Mouse (Mus musculus) forebrain, embryonic 12.5 days (tissue): ENCODE results near the gene Rnaset2a. TPM values are rescaled to one million over a fixed set of nuclear protein-coding genes. Genes with fewer than 3 reads are reported as not detected.
"Not testable (repeated sequence)": the region's sequence is repeated elsewhere in the genome, so short reads cannot be mapped to it uniquely, and the experiment has no call there.

Experiments used
- ATAC-seq: fragments of 200-750 bp; cut with Nextera tagmentation; 2 replicates; pipeline ENCODE4 v1.8.0; 2017; ENCODE audit warnings: moderate TSS enrichment; ENCODE audit not compliant: low FRiP score
- H3K27ac ChIP-seq: fragments of 300-500 bp; sonication (generic); 2 replicates; pipeline ENCODE4 v1.5.1; 2016; ENCODE audit warnings: mild to moderate bottlenecking
- H3K27me3 ChIP-seq: fragments of 300-500 bp; sonication (generic); 2 replicates; pipeline ENCODE4 v1.6.1; 2016; ENCODE audit warnings: mild to moderate bottlenecking
- H3K36me3 ChIP-seq: fragments of 300-500 bp; sonication (generic); replicated peaks from 2 replicates; pipeline ENCODE4 v1.6.1; 2016; ENCODE audit warnings: mild to moderate bottlenecking
- H3K4me1 ChIP-seq: fragments of 300-500 bp; sonication (generic); 2 replicates; pipeline ENCODE4 v1.6.1; 2016
- H3K4me2 ChIP-seq: fragments of 300-500 bp; sonication (generic); 2 replicates; pipeline ENCODE4 v1.6.1; 2016; ENCODE audit warnings: mild to moderate bottlenecking, moderate library complexity
- H3K4me3 ChIP-seq: fragments of 300-500 bp; sonication (generic); replicated peaks from 2 replicates; pipeline ENCODE4 v1.5.1; 2016; ENCODE audit warnings: mild to moderate bottlenecking
- H3K9ac ChIP-seq: fragments of 300-500 bp; sonication (generic); 2 replicates; pipeline ENCODE4 v1.6.1; 2016; ENCODE audit warnings: mild to moderate bottlenecking
- H3K9me3 ChIP-seq: fragments of 300-500 bp; sonication (generic); 2 replicates; pipeline ENCODE4 v1.6.1; 2016
- WGBS: fragments of 180-500 bp; shearing (Covaris S2); methylation state at CpG from one replicate; pipeline ENCODE4 v1.1.7; 2016; 5-methylcytosine and 5-hydroxymethylcytosine counted together
- polyA plus RNA-seq: library from polyadenylated mRNA; unstranded; fragments of >200 nt; fragmentation: Nextera tagmentation; extraction: Ambion mirVana; gene quantifications from 2 replicates; pipeline ENCODE4 v1.2.1, GENCODE M21; 2016

Rnaset2a gene
- polyA plus RNA-seq, 1 experiment from 2014 or later, result 14.6 TPM

- not testable (repeated sequence) for H3K9me3 ChIP-seq, H3K36me3 ChIP-seq, H3K4me3 ChIP-seq, H3K4me2 ChIP-seq, H3K27ac ChIP-seq, H3K9ac ChIP-seq, H3K27me3 ChIP-seq, ATAC-seq, H3K4me1 ChIP-seq
- WGBS, result 100% methylated on average over 1 of the region's 7 CpGs
Measured at GRCm38 (mm10) chr17:8128326-8128993, 19.4 kb downstream of the Rnaset2a start.

GRCm38 (mm10) chr17:8124586-8124985 lies 23.3 kb downstream of the Rnaset2a start:
- H3K9ac ChIP-seq, H3K36me3 ChIP-seq, ATAC-seq, H3K4me2 ChIP-seq, H3K27ac ChIP-seq, H3K9me3 ChIP-seq, H3K27me3 ChIP-seq, H3K4me3 ChIP-seq, H3K4me1 ChIP-seq: not testable (repeated sequence)
- 92% methylated on average over 3 of the region's 6 CpGs for WGBS

GRCm38 (mm10) chr17:8122974-8123373 lies 24.9 kb downstream of the Rnaset2a start:
- not testable (repeated sequence) for H3K4me2 ChIP-seq, H3K36me3 ChIP-seq, H3K27me3 ChIP-seq, H3K4me1 ChIP-seq, H3K27ac ChIP-seq, ATAC-seq, H3K9me3 ChIP-seq, H3K9ac ChIP-seq, H3K4me3 ChIP-seq
- no CpG with 5 or more reads among the region's 3 CpGs for WGBS

DNA sequence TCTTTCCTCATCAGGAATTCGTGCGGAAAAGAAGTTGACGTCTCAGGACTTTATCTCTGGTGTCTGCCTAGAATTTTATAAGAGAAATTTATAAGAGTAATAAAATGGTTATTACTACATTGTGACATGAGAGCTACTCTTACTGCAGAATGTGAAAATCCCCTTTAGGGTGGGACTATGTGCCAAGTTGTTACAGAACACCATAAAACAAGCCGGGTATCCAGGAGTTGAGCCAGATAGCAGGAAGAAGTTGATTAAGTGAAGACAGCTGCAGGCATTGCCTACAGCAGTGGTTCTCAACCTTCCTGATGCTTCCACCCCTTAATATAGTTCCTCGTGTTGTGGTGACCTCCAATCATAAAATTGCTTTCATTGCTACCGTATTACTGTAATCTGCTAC lies 31.0 kb downstream of the Rnaset2a start:
- no CpG with 5 or more reads among the region's 6 CpGs for WGBS
- not testable (repeated sequence) for ATAC-seq, H3K9ac ChIP-seq, H3K27ac ChIP-seq, H3K4me3 ChIP-seq, H3K36me3 ChIP-seq, H3K4me2 ChIP-seq, H3K9me3 ChIP-seq, H3K27me3 ChIP-seq, H3K4me1 ChIP-seq

DNA sequence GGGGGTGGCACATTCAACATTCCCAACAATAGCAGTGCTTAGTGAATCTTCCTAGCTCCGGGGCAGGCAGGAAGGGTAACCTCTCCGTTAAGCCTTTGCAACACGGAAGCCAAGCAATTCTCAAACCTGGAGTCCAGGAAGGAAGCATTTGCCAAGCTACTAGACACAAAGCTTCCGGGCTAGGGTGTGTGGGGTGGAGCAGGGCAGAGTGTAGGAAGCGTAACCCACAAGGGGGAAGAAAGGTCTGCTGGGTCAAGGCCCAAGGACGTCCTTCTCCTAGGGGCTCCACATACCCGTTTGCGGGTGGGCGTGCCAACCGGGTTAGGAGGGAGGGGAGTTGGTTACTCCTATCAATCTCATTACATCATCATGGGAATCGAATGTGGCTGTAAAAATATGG lies 31.5 kb downstream of the Rnaset2a start:
- H3K27me3 ChIP-seq, H3K4me2 ChIP-seq, H3K27ac ChIP-seq, H3K4me3 ChIP-seq, H3K4me1 ChIP-seq, ATAC-seq, H3K9ac ChIP-seq, H3K9me3 ChIP-seq, H3K36me3 ChIP-seq: not testable (repeated sequence)
- WGBS, result 86% methylated on average over 7 of the region's 11 CpGs

DNA sequence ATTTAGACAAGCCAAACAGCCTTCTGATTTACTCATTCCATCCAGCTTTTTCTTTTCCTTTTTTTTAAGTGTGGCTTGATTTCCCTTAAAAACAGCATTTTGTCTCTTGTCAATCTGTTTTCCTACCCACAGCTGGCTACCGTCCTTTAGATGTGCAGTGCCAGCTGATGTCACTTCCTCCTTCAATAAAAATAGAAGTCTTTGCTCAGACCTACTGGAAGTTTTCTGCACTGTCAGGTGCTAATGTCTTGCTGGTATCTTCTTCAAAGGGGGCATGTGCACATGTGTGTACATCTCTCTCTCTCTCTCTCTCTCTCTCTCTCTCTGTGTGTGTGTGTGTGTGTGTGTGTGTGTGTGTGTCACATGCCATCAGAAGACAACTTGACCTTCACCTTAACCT lies 35.7 kb downstream of the Rnaset2a start:
- not testable (repeated sequence) for H3K36me3 ChIP-seq, H3K27me3 ChIP-seq, H3K9ac ChIP-seq, H3K27ac ChIP-seq, H3K4me3 ChIP-seq, H3K4me1 ChIP-seq, H3K4me2 ChIP-seq, H3K9me3 ChIP-seq, ATAC-seq
- WGBS, result no CpG with 5 or more reads among the region's 1 CpGs

DNA sequence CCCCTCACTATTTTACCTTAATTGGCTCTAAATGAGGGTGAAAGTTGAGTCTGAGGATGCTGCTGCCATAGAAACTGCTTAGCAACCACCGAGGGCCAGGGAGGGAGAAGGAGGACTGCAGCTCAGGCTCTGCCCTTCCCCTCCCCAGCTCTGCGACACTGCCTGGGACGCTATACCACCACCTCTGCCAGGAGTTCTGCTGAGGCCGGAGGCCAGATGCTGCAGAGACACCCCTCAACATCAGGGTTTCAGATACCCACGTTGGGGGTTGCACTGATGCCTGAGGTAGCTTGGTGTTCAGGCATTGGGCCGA lies 46.6 kb downstream of the Rnaset2a start:
- H3K4me1 ChIP-seq, H3K4me2 ChIP-seq, H3K9ac ChIP-seq, H3K36me3 ChIP-seq, H3K27ac ChIP-seq, H3K9me3 ChIP-seq, H3K4me3 ChIP-seq, H3K27me3 ChIP-seq: not testable (repeated sequence)
- WGBS, result 26% methylated on average over 4 of the region's 6 CpGs
- ATAC-seq, result peak; percentile 92

GRCm38 (mm10) chr17:8100405-8101296 lies 47.2 kb downstream of the Rnaset2a start:
- H3K27ac ChIP-seq, H3K9ac ChIP-seq, H3K36me3 ChIP-seq, H3K4me1 ChIP-seq, H3K27me3 ChIP-seq, H3K9me3 ChIP-seq, H3K4me3 ChIP-seq, H3K4me2 ChIP-seq: not testable (repeated sequence)
- ATAC-seq, result peak; percentile 85
- 28% methylated on average over 7 of the region's 26 CpGs for WGBS

DNA sequence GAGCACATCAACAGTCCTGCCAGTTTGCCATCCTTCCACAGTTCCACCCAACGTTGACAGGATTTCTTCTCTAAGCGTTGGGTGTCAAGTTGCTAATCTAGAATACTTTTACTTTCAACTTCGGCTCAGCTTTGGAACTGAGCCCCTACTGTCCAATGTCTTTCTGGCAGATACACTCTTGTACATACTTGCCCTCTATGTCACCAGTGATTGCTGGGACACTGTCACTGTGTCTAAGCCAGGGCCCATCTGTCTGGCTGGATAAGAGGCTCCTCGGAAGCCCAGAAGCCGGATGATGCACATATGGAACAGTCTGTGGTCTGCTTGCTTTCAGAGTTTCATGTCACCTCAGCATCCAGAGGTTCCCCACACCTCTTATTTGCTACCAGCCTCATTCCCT lies 51.7 kb downstream of the Rnaset2a start:
- not testable (repeated sequence) for H3K27me3 ChIP-seq, H3K9me3 ChIP-seq, H3K36me3 ChIP-seq, H3K4me2 ChIP-seq, H3K4me3 ChIP-seq, H3K27ac ChIP-seq, H3K4me1 ChIP-seq, ATAC-seq, H3K9ac ChIP-seq
- 75% methylated on average over 3 of the region's 5 CpGs for WGBS

GRCm38 (mm10) chr17:8095653-8096052 lies 52.2 kb downstream of the Rnaset2a start:
- H3K4me2 ChIP-seq, H3K27ac ChIP-seq, H3K4me3 ChIP-seq, H3K9ac ChIP-seq, H3K9me3 ChIP-seq, H3K27me3 ChIP-seq, ATAC-seq, H3K36me3 ChIP-seq, H3K4me1 ChIP-seq: not testable (repeated sequence)
- 45% methylated on average over 3 of the region's 5 CpGs for WGBS

GRCm38 (mm10) chr17:8092537-8093526 lies 55.1 kb downstream of the Rnaset2a start:
- WGBS, result 60% methylated on average over 4 of the region's 18 CpGs
- not testable (repeated sequence) for H3K27ac ChIP-seq, H3K4me1 ChIP-seq, H3K9ac ChIP-seq, H3K4me3 ChIP-seq, H3K4me2 ChIP-seq, H3K9me3 ChIP-seq, H3K27me3 ChIP-seq, ATAC-seq, H3K36me3 ChIP-seq

- not testable (repeated sequence) for H3K9ac ChIP-seq, H3K9me3 ChIP-seq, H3K27me3 ChIP-seq, H3K4me3 ChIP-seq, H3K27ac ChIP-seq, H3K4me1 ChIP-seq, H3K4me2 ChIP-seq, H3K36me3 ChIP-seq, ATAC-seq
- WGBS, result 91% methylated on average over 14 of the region's 14 CpGs
Measured at GRCm38 (mm10) chr17:8091320-8091719, 56.6 kb downstream of the Rnaset2a start.
